Mouse (Mus musculus): ENCODE data around the gene Unc45b.

GRCm38 (mm10) chr11:82886559-82886958 is 23.8 kb upstream of the Unc45b start:
- TF ChIP-seq POLR2A (IDR thresholded peaks at IDR 0.05; ENCODE audit: control insufficient read depth, low read depth, low read length) = no peak
- TF ChIP-seq CTCF (IDR thresholded peaks at IDR 0.05; ENCODE audit: control insufficient read depth, insufficient read depth, insufficient replicate concordance, low read depth, low read length) = no peak

Measured in testis, adult 2 months (tissue).